8 mouse cellular contexts compared by ENCODE assay signal in genomic region chr10:43577299-43577996, GRCm38 (mm10). TPM values are rescaled to one million over a fixed set of nuclear protein-coding genes. Genes with fewer than 3 reads are reported as not detected.
DNase-seq lines count a peak whose midpoint lies in the region; ATAC-seq lines count a peak whose summit lies in the region.

No protein-coding gene starts in this region.

- ATAC-seq in kidney, embryonic 14.5 days (ENCODE audit: low FRiP score, low TSS enrichment): peak; percentile 17; the same call in 1 of the 2 replicates

- peak overlapping the region; percentile 70 for H3K4me3 ChIP-seq in erythroblast, embryonic 14.5 days (replicated peaks)
- H3K4me3 ChIP-seq in kidney, embryonic 14.5 days (ENCODE audit: low read length): peak overlapping the region; percentile 93

- 15% methylated on average over 19 of the region's 19 CpGs for whole genome bisulfite sequencing in kidney, embryonic 14.5 days

- H3K4me2 ChIP-seq in kidney, embryonic 14.5 days (replicated peaks; ENCODE audit: low read depth, low read length): peak overlapping the region; percentile 73

- peak overlapping the region; percentile 100 for H3K27ac ChIP-seq in kidney, embryonic 14.5 days (ENCODE audit: low read depth, low read length)

- peaks cover 11% of the 10 kb centered on the region; the same call in 1 of the 2 replicates for H3K27me3 ChIP-seq in erythroblast, embryonic 14.5 days (ENCODE audit: control insufficient read depth)
- H3K27me3 ChIP-seq in kidney, embryonic 14.5 days (ENCODE audit: control insufficient read depth, insufficient read depth, low read length): no peaks in the 10 kb centered on the region

- H3K9me3 ChIP-seq in erythroblast, embryonic 14.5 days (ENCODE audit: control insufficient read depth, low read length): peaks cover 6% of the 10 kb centered on the region
- H3K9me3 ChIP-seq in kidney, embryonic 14.5 days (ENCODE audit: control insufficient read depth, low read length): peaks cover under 1% of the 10 kb centered on the region; the same call in 1 of the 2 replicates

- H3K4me1 ChIP-seq in erythroblast, embryonic 14.5 days (ENCODE audit: control insufficient read depth): peaks cover 54% of the 10 kb centered on the region
- H3K4me1 ChIP-seq in kidney, embryonic 14.5 days (ENCODE audit: control insufficient read depth, insufficient read depth, low read length): peaks cover 5% of the 10 kb centered on the region; the same call in 1 of the 2 replicates

- H3K9ac ChIP-seq in kidney, embryonic 14.5 days (ENCODE audit: low read depth, low read length): peak overlapping the region; percentile 94

- H3K36me3 ChIP-seq in erythroblast, embryonic 14.5 days (ENCODE audit: control insufficient read depth): peaks cover 41% of the 10 kb centered on the region
- peaks cover 7% of the 10 kb centered on the region for H3K36me3 ChIP-seq in kidney, embryonic 14.5 days (ENCODE audit: control insufficient read depth, insufficient read depth, low read length)

- peak; percentile 34 for DNase-seq in ovary, postnatal 36 days (ENCODE audit: low spot score)
- DNase-seq in ovary, adult 18-20 months (ENCODE audit: low spot score): no peak
- DNase-seq in lung, postnatal 25 days (ENCODE audit: low spot score): peak; percentile 22
- peak; percentile 72 to 84 for DNase-seq in spleen, postnatal 4 days (ENCODE audit: low spot score in 2 of 2)
- no peak for DNase-seq in right cerebral cortex, postnatal 4 days
- DNase-seq in cerebellum, postnatal 4 days (ENCODE audit: low spot score in 2 of 2): no peak

RNA-seq across cellular contexts. Expression of gene Cd24a, which starts 0.6 kb away (rescaled TPM):
- 286 and 348 TPM in 2 replicates for polyA plus RNA-seq in erythroblast, embryonic 14.5 days (2012)
- polyA plus RNA-seq in kidney, embryonic 14.5 days (2014; fragmentation: Nextera tagmentation; extraction: Ambion mirVana): 609 and 623 TPM in 2 replicates

RNA-seq across cellular contexts. Expression of gene 1700021F05Rik, which starts 36.7 kb away (rescaled TPM):
- 1.3 and 2.0 TPM in 2 replicates for polyA plus RNA-seq in erythroblast, embryonic 14.5 days (2012)
- 73.1 and 80.8 TPM in 2 replicates for polyA plus RNA-seq in kidney, embryonic 14.5 days (2014; fragmentation: Nextera tagmentation; extraction: Ambion mirVana)

RNA-seq across cellular contexts. Expression of gene Gm9803, which starts 53.6 kb away (rescaled TPM):
- 0.57 and 1.1 TPM in 2 replicates for polyA plus RNA-seq in erythroblast, embryonic 14.5 days (2012)
- polyA plus RNA-seq in kidney, embryonic 14.5 days (2014; fragmentation: Nextera tagmentation; extraction: Ambion mirVana): 10.1 and 11.9 TPM in 2 replicates

Comparison
In these comparisons a context has a peak if more than half of its experiments do, and no peak if none do; other contexts are left out.
1. DNase-seq: peak in ovary, postnatal 36 days (single experiment), lung, postnatal 25 days (single experiment) and spleen, postnatal 4 days (2 of 2); none in ovary, adult 18-20 months (single experiment), right cerebral cortex, postnatal 4 days (single experiment) and cerebellum, postnatal 4 days (0 of 2).
2. RNA of gene 1700021F05Rik, which starts 36.7 kb away (polyA plus RNA-seq): 73.1 to 80.8 TPM in kidney, embryonic 14.5 days; 1.3 to 2.0 TPM in erythroblast, embryonic 14.5 days; every median in the first group is over 10 times any median in the second.